Mouse (Mus musculus): Measurements from ENCODE around the gene Spdef.

The Spdef gene

GRCm38 (mm10) chr17:27732152-27732551 lies 3.4 kb upstream of the Spdef start:
- in situ Hi-C loops (cut with MboI; ENCODE audit: low pct_unique_long_range_greater_than_20kb in 1 of 2, low sequenced_read_pairs in 2 of 2, unreplicated experiment in 1 of 2): no loop called here

GRCm38 (mm10) chr17:27726527-27726926 lies 2.2 kb downstream of the Spdef start:
- in situ Hi-C loops (cut with MboI; ENCODE audit: low pct_unique_long_range_greater_than_20kb in 1 of 2, low sequenced_read_pairs in 2 of 2, unreplicated experiment in 1 of 2): no loop called here

GRCm38 (mm10) chr17:27725412-27725811 lies 3.3 kb downstream of the Spdef start:
- in situ Hi-C loops (cut with MboI; ENCODE audit: low pct_unique_long_range_greater_than_20kb in 1 of 2, low sequenced_read_pairs in 2 of 2, unreplicated experiment in 1 of 2): no loop called here

- in situ Hi-C loops (cut with MboI; ENCODE audit: low pct_unique_long_range_greater_than_20kb in 1 of 2, low sequenced_read_pairs in 2 of 2, unreplicated experiment in 1 of 2): no loop called here
These were observed 3.7 kb downstream of the Spdef start for GRCm38 (mm10) chr17:27725011-27725410.

GRCm38 (mm10) chr17:27724327-27724726 lies 4.4 kb downstream of the Spdef start:
- in situ Hi-C loops (cut with MboI; ENCODE audit: low pct_unique_long_range_greater_than_20kb in 1 of 2, low sequenced_read_pairs in 2 of 2, unreplicated experiment in 1 of 2): no loop called here

- in situ Hi-C loops (cut with MboI; ENCODE audit: low pct_unique_long_range_greater_than_20kb in 1 of 2, low sequenced_read_pairs in 2 of 2, unreplicated experiment in 1 of 2): no loop called here
These were observed 7.6 kb downstream of the Spdef start for GRCm38 (mm10) chr17:27721125-27721664.

GRCm38 (mm10) chr17:27720326-27720725 lies 8.4 kb downstream of the Spdef start:
- in situ Hi-C loops (cut with MboI; ENCODE audit: low pct_unique_long_range_greater_than_20kb in 1 of 2, low sequenced_read_pairs in 2 of 2, unreplicated experiment in 1 of 2): no loop called here

- in situ Hi-C loops (cut with MboI; ENCODE audit: low pct_unique_long_range_greater_than_20kb in 1 of 2, low sequenced_read_pairs in 2 of 2, unreplicated experiment in 1 of 2): no loop called here
These were observed 9.1 kb downstream of the Spdef start for GRCm38 (mm10) chr17:27719663-27720062.

- in situ Hi-C loops (cut with MboI; ENCODE audit: low pct_unique_long_range_greater_than_20kb in 1 of 2, low sequenced_read_pairs in 2 of 2, unreplicated experiment in 1 of 2): no loop called here
These were observed 10.5 kb downstream of the Spdef start for GRCm38 (mm10) chr17:27718250-27718649.

- in situ Hi-C loops (cut with MboI; ENCODE audit: low pct_unique_long_range_greater_than_20kb in 1 of 2, low sequenced_read_pairs in 2 of 2, unreplicated experiment in 1 of 2): no loop called here
These were observed 12.0 kb downstream of the Spdef start for GRCm38 (mm10) chr17:27716804-27717203.

GRCm38 (mm10) chr17:27712832-27713231 lies 15.9 kb downstream of the Spdef start:
- in situ Hi-C loops (cut with MboI; ENCODE audit: low pct_unique_long_range_greater_than_20kb in 1 of 2, low sequenced_read_pairs in 2 of 2, unreplicated experiment in 1 of 2): no loop called here

- in situ Hi-C loops (cut with MboI; ENCODE audit: low pct_unique_long_range_greater_than_20kb in 1 of 2, low sequenced_read_pairs in 2 of 2, unreplicated experiment in 1 of 2): no loop called here
These were observed 19.1 kb downstream of the Spdef start for GRCm38 (mm10) chr17:27709650-27710049.

GRCm38 (mm10) chr17:27707954-27708661 lies 20.6 kb downstream of the Spdef start:
- in situ Hi-C loops (cut with MboI; ENCODE audit: low pct_unique_long_range_greater_than_20kb in 1 of 2, low sequenced_read_pairs in 2 of 2, unreplicated experiment in 1 of 2): no loop called here

- in situ Hi-C loops (cut with MboI; ENCODE audit: low pct_unique_long_range_greater_than_20kb in 1 of 2, low sequenced_read_pairs in 2 of 2, unreplicated experiment in 1 of 2): no loop called here
These were observed 23.1 kb downstream of the Spdef start for GRCm38 (mm10) chr17:27705661-27706060.

GRCm38 (mm10) chr17:27703961-27704621 lies 24.7 kb downstream of the Spdef start:
- in situ Hi-C loops (cut with MboI; ENCODE audit: low pct_unique_long_range_greater_than_20kb in 1 of 2, low sequenced_read_pairs in 2 of 2, unreplicated experiment in 1 of 2): no loop called here

GRCm38 (mm10) chr17:27702518-27702917 lies 26.2 kb downstream of the Spdef start:
- in situ Hi-C loops (cut with MboI; ENCODE audit: low pct_unique_long_range_greater_than_20kb in 1 of 2, low sequenced_read_pairs in 2 of 2, unreplicated experiment in 1 of 2): no loop called here

GRCm38 (mm10) chr17:27701856-27702255 lies 26.9 kb downstream of the Spdef start:
- in situ Hi-C loops (cut with MboI; ENCODE audit: low pct_unique_long_range_greater_than_20kb in 1 of 2, low sequenced_read_pairs in 2 of 2, unreplicated experiment in 1 of 2): no loop called here

GRCm38 (mm10) chr17:27700812-27701211 lies 27.9 kb downstream of the Spdef start:
- in situ Hi-C loops (cut with MboI; ENCODE audit: low pct_unique_long_range_greater_than_20kb in 1 of 2, low sequenced_read_pairs in 2 of 2, unreplicated experiment in 1 of 2): no loop called here

- in situ Hi-C loops (cut with MboI; ENCODE audit: low pct_unique_long_range_greater_than_20kb in 1 of 2, low sequenced_read_pairs in 2 of 2, unreplicated experiment in 1 of 2): no loop called here
These were observed 29.0 kb downstream of the Spdef start for GRCm38 (mm10) chr17:27699641-27700244.

All from mouse embryonic stem cell (cell line).